Mouse (Mus musculus) MEL (cell line): ENCODE measurements at regions not wholly inside any gene's neighbourhood (a gene's known extent, or its start where the extent isn't known, plus 50 kb on each side); places are given as distances from the start of the nearest gene placed in this dataset.

ENCODE experiments used
- CTCF ChIP-seq, 3 experiments: IDR thresholded peaks in 2 of 3; conservative IDR thresholded peaks in 1 of 3; 2 replicates each; pipeline ENCODE4 v1.5.1; 2011 to 2012; ENCODE audit warnings: low read length in 3 of 3, low read depth in 2 of 3, mild to moderate bottlenecking in 2 of 3, improper control_type of control experiment in 1 of 3, inconsistent platforms in 1 of 3, mixed read lengths in 1 of 3, moderate library complexity in 1 of 3; ENCODE audit not compliant: control insufficient read depth in 1 of 3, insufficient read depth in 1 of 3, poor library complexity in 1 of 3, severe bottlenecking in 1 of 3
- E2F4 ChIP-seq: IDR thresholded peaks from 2 replicates; pipeline ENCODE4 v1.6.1; 2011; ENCODE audit warnings: low read depth, low read length, improper control_type of control experiment, borderline replicate concordance
- EP300 ChIP-seq, 2 experiments: IDR thresholded peaks; 2 replicates each; pipeline ENCODE4 v1.6.1; 2011; ENCODE audit warnings: improper control_type of control experiment in 2 of 2, low read length in 2 of 2, low read depth in 1 of 2, mild to moderate bottlenecking in 1 of 2
- JUND ChIP-seq: IDR thresholded peaks from 2 replicates; pipeline ENCODE4 v1.6.1; 2011; ENCODE audit warnings: low read depth, mild to moderate bottlenecking, improper control_type of control experiment, low read length
- MAZ ChIP-seq: IDR thresholded peaks from 2 replicates; pipeline ENCODE4 v1.6.1; 2012; ENCODE audit warnings: low read depth, mild to moderate bottlenecking, inconsistent platforms, low read length, improper control_type of control experiment
- POLR2A ChIP-seq, 2 experiments: IDR thresholded peaks; 2 replicates each; pipeline ENCODE4 v1.6.1; 2011 to 2012; ENCODE audit warnings: low read length in 2 of 2, mild to moderate bottlenecking in 2 of 2, control low read depth in 1 of 2, improper control_type of control experiment in 1 of 2, low read depth in 1 of 2, moderate library complexity in 1 of 2; ENCODE audit not compliant: control insufficient read depth in 1 of 2, insufficient read depth in 1 of 2, poor library complexity in 1 of 2
- POLR2AphosphoS2 ChIP-seq: IDR thresholded peaks from 2 replicates; pipeline ENCODE4 v1.6.1; 2011; ENCODE audit warnings: low read length, improper control_type of control experiment
- RAD21 ChIP-seq: IDR thresholded peaks from 2 replicates; pipeline ENCODE4 v1.6.1; 2011; ENCODE audit warnings: mild to moderate bottlenecking, low read depth, low read length, improper control_type of control experiment
- SIN3A ChIP-seq: IDR thresholded peaks from 2 replicates; pipeline ENCODE4 v1.6.1; 2012; ENCODE audit warnings: low read length, improper control_type of control experiment, inconsistent platforms
- USF2 ChIP-seq, 2 experiments: IDR thresholded peaks; 2 replicates each; pipeline ENCODE4 v1.6.1; 2011 to 2012; ENCODE audit warnings: improper control_type of control experiment in 2 of 2, low read length in 2 of 2, borderline replicate concordance in 1 of 2, inconsistent platforms in 1 of 2, low read depth in 1 of 2, mild to moderate bottlenecking in 1 of 2; ENCODE audit not compliant: insufficient read depth in 1 of 2
- ZMIZ1 ChIP-seq: IDR thresholded peaks from 2 replicates; pipeline ENCODE4 v1.6.1; 2012; ENCODE audit warnings: low read depth, mild to moderate bottlenecking, inconsistent platforms, low read length, improper control_type of control experiment, moderate library complexity
- ZNF384 ChIP-seq: IDR thresholded peaks from 2 replicates; pipeline ENCODE4 v1.6.1; 2012; ENCODE audit warnings: low read depth, mild to moderate bottlenecking, inconsistent platforms, low read length, improper control_type of control experiment

DNA sequence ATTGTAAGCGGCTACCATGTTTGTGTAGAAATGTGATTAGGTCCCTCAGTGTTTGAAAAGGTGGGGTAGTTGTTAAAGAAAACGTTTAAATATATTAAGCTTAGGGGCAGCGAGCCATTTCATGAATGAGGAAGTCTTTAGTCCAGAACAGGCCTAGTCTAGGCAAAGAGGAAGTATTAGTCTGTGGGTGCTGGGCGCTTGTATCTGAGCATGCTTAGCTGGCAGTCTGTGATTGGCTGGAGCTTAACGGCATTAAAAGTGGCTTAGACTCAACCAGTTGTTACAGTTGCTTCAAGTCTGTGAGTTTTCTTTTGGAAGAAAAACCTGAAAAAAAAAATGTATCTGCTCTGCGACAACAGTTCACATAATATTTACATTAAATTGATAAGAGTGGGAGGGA lies 102.0 kb downstream of the Pmp22 start:
- TF ChIP-seq MAZ (no peak), POLR2A (IDR thresholded peaks at IDR 0.05; ENCODE audit: control insufficient read depth in 1 of 2, insufficient read depth in 1 of 2, low read depth in 1 of 2, low read length in 2 of 2, poor library complexity in 1 of 2) (no peak), ZMIZ1 (no peak), POLR2AphosphoS2 (no peak), EP300 (IDR thresholded peaks at IDR 0.05; ENCODE audit: low read depth in 1 of 2, low read length in 2 of 2) (no peak; a peak in 1 of 4 replicates), JUND (no peak), ZNF384 (no peak), E2F4 (no peak), SIN3A (no peak), RAD21 (no peak), CTCF (IDR thresholded peaks at IDR 0.05 in 2 of 3, conservative IDR thresholded peaks at IDR 0.05 in 1 of 3; ENCODE audit: control insufficient read depth in 1 of 3, insufficient read depth in 1 of 3, low read depth in 2 of 3, low read length in 3 of 3, poor library complexity in 1 of 3, severe bottlenecking in 1 of 3) (no peak), USF2 (IDR thresholded peaks at IDR 0.05; ENCODE audit: borderline replicate concordance in 1 of 2, insufficient read depth in 1 of 2, low read depth in 1 of 2, low read length in 2 of 2) (no peak)
